Mouse (Mus musculus) limb, embryonic 10.5 days (tissue): ENCODE measurements around the gene Axl. TPM values are rescaled to one million over a fixed set of nuclear protein-coding genes. Genes with fewer than 3 reads are reported as not detected.
"Not testable (repeated sequence)": the region's sequence is repeated elsewhere in the genome, so short reads cannot be mapped to it uniquely, and the experiment has no call there.

Experiments used
- DNase-seq: peaks from one replicate; pipeline ENCODE4 v3.0.0-alpha.2; 2017; ENCODE audit warnings: low spot score
- H3K27ac ChIP-seq: fragments of 300-500 bp; sonication (generic); 2 replicates; pipeline ENCODE4 v1.5.1; 2016; ENCODE audit warnings: mild to moderate bottlenecking
- H3K27me3 ChIP-seq: fragments of 300-500 bp; sonication (generic); 2 replicates; pipeline ENCODE4 v1.6.1; 2016; ENCODE audit warnings: low read depth, mild to moderate bottlenecking; ENCODE audit not compliant: poor library complexity, severe bottlenecking
- H3K36me3 ChIP-seq: fragments of 300-500 bp; sonication (generic); 2 replicates; pipeline ENCODE4 v1.6.1; 2016; ENCODE audit warnings: mild to moderate bottlenecking, moderate library complexity
- H3K4me1 ChIP-seq: fragments of 300-500 bp; sonication (generic); 2 replicates; pipeline ENCODE4 v1.6.1; 2016
- H3K4me3 ChIP-seq: fragments of 300-500 bp; sonication (generic); 2 replicates; pipeline ENCODE4 v1.5.1; 2016; ENCODE audit warnings: mild to moderate bottlenecking, moderate library complexity
- H3K9me3 ChIP-seq: fragments of 300-500 bp; sonication (generic); replicated peaks from 2 replicates; pipeline ENCODE4 v1.6.1; 2016; ENCODE audit warnings: mild to moderate bottlenecking
- WGBS: fragments of 180-500 bp; shearing (Covaris S2); methylation state at CpG from one replicate; pipeline ENCODE4 v1.1.7; 2016; 5-methylcytosine and 5-hydroxymethylcytosine counted together
- polyA plus RNA-seq: library from polyadenylated mRNA; unstranded; fragments of >200 nt; fragmentation: Nextera tagmentation; extraction: Ambion mirVana; gene quantifications from 2 replicates; pipeline ENCODE4 v1.2.1, GENCODE M21; 2016

The Axl gene
- polyA plus RNA-seq, 1 experiment from 2014 or later = 28.1 TPM

GRCm38 (mm10) chr7:25811716-25812115, 23.2 kb upstream of the Axl start:
- H3K4me1 ChIP-seq = peaks cover 13% of the 10 kb centered on the region
- H3K9me3 ChIP-seq = no peaks in the 10 kb centered on the region
- DNase-seq = no peak
- no peaks in the 10 kb centered on the region for H3K36me3 ChIP-seq
- no peak overlapping the region; the same call in 1 of the 2 replicates for H3K27ac ChIP-seq
- 77% methylated on average over 2 of the region's 2 CpGs for WGBS
- no peak overlapping the region for H3K4me3 ChIP-seq
- peaks cover 29% of the 10 kb centered on the region for H3K27me3 ChIP-seq

DNA sequence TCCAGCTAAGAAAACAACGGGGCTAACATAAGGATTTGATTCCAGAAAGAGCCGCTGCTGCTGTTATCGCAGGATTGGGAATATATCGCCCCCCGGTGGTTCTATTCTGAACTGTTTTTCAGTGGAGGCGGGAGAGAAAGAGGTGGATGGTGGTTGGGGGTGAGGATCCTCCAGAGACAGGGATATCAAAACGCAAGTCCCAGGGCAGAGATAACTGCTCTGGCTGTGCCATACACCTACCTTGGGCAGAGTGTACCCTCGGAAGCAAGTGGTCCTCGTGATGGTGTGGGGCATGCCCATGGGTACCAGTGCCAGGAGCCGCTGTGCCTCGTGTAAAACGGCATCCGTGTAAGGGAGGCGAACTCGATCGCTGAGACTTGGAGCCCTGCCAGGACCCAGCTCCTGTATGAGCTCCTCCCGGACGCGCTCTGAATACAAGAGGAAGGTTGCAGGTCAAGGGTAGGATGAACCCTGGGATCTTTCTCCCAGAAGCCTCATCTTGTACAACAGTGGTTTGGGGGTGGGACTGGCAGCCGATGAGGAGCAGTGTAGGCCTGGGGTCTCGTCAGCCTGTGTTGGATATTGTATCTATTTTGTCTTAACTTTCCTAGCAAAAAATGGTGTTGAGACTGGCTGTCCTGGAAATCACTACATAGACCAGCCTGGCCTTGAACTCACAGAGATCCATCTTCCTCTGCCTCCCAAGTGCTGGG, 17.3 kb upstream of the Axl start:
- H3K4me1 ChIP-seq = peaks cover 22% of the 10 kb centered on the region
- H3K4me3 ChIP-seq = 0 out of 2 replicates have a peak overlapping the region, but pooled peaks have one; percentile 24
- WGBS = 35% methylated on average over 21 of the region's 21 CpGs
- H3K27ac ChIP-seq = peak overlapping the region; percentile 70
- H3K27me3 ChIP-seq = no peaks in the 10 kb centered on the region
- no peaks in the 10 kb centered on the region for H3K9me3 ChIP-seq
- no peaks in the 10 kb centered on the region for H3K36me3 ChIP-seq
- peak; percentile 79 for DNase-seq

GRCm38 (mm10) chr7:25804792-25805191, 16.3 kb upstream of the Axl start:
- 87% methylated on average over 4 of the region's 4 CpGs for WGBS
- Histone ChIP-seq H3K27me3 (no peaks in the 10 kb centered on the region), H3K36me3 (no peaks in the 10 kb centered on the region), H3K9me3 (no peaks in the 10 kb centered on the region), H3K4me3 (no peak overlapping the region), H3K27ac (peak overlapping the region; percentile 3; the same call in 1 of the 2 replicates), H3K4me1 (peaks cover 22% of the 10 kb centered on the region)
- no peak for DNase-seq

DNA sequence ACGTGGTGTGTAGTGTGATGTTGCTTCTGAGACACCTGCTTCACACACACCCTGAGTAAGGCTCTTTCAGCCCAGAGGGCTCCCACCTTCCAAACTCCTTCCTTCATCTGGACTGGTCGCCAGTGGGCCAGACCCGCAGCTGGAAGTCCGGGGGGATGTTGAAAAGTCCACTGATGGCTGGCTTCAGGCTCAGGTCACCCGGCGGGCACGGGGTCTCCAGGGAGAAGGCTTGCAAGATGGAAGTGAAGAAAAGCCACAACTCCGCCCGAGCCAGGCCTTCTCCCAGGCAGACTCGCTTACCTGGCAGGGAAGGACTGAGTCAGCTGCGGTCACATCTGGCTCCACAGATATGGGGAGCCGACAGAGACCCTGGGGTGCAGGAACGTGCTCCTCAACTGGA, 15.0 kb upstream of the Axl start:
- H3K4me1 ChIP-seq = peaks cover 22% of the 10 kb centered on the region
- H3K4me3 ChIP-seq = no peak overlapping the region
- DNase-seq = no peak
- WGBS = 76% methylated on average over 13 of the region's 13 CpGs
- H3K27ac ChIP-seq = 0 out of 2 replicates have a peak overlapping the region, but pooled peaks have one; percentile 32
- no peaks in the 10 kb centered on the region for H3K36me3 ChIP-seq
- no peaks in the 10 kb centered on the region for H3K27me3 ChIP-seq
- H3K9me3 ChIP-seq = no peaks in the 10 kb centered on the region

- Histone ChIP-seq H3K27ac (peak overlapping the region; percentile 81), H3K9me3 (no peaks in the 10 kb centered on the region), H3K36me3 (no peaks in the 10 kb centered on the region), H3K4me1 (peaks cover 22% of the 10 kb centered on the region), H3K27me3 (no peaks in the 10 kb centered on the region), H3K4me3 (peak overlapping the region; percentile 43)
- DNase-seq = peak; percentile 85
- WGBS = 32% methylated on average over 24 of the region's 24 CpGs
Observed at GRCm38 (mm10) chr7:25802241-25803125, 14.0 kb upstream of the Axl start.

DNA sequence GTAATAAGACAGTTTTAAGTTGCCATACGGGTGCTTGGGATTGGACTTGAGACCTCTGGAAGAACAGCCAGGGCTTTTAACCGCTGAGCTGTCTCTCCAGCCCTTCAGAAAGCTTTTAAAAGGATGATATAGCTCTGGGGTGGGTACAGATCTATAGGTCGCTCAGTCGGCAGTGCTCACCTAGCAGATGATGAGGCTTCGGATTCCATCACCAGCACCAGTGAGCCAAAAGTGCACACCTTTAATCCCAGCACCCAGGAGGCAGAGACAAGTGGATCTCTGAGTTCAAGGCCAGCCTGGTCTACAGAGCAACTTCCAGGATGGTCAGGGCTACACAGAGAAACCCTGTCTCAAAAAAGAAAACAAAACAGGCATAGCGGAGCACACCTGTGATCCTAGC, 12.5 kb upstream of the Axl start:
- WGBS = 93% methylated on average over 6 of the region's 6 CpGs
- H3K36me3 ChIP-seq = no peaks in the 10 kb centered on the region
- no peak overlapping the region for H3K27ac ChIP-seq
- DNase-seq = no peak
- H3K4me3 ChIP-seq = no peak overlapping the region
- no peaks in the 10 kb centered on the region for H3K27me3 ChIP-seq
- H3K4me1 ChIP-seq = peaks cover 22% of the 10 kb centered on the region
- no peaks in the 10 kb centered on the region for H3K9me3 ChIP-seq

- H3K36me3 ChIP-seq = no peaks in the 10 kb centered on the region
- no peak overlapping the region for H3K4me3 ChIP-seq
- WGBS = 100% methylated on average over 1 of the region's 1 CpGs
- no peak for DNase-seq
- no peaks in the 10 kb centered on the region for H3K27me3 ChIP-seq
- no peaks in the 10 kb centered on the region for H3K9me3 ChIP-seq
- H3K4me1 ChIP-seq = peaks cover 18% of the 10 kb centered on the region
- H3K27ac ChIP-seq = no peak overlapping the region
Observed at GRCm38 (mm10) chr7:25799369-25799768, 10.9 kb upstream of the Axl start.

- Histone ChIP-seq H3K4me1 (peaks cover 16% of the 10 kb centered on the region), H3K27ac (no peak overlapping the region), H3K36me3 (no peaks in the 10 kb centered on the region), H3K9me3 (no peaks in the 10 kb centered on the region), H3K27me3 (no peaks in the 10 kb centered on the region), H3K4me3 (no peak overlapping the region)
- no peak for DNase-seq
- WGBS = 78% methylated on average over 2 of the region's 2 CpGs
Observed at GRCm38 (mm10) chr7:25798540-25798939, 10.0 kb upstream of the Axl start.

DNA sequence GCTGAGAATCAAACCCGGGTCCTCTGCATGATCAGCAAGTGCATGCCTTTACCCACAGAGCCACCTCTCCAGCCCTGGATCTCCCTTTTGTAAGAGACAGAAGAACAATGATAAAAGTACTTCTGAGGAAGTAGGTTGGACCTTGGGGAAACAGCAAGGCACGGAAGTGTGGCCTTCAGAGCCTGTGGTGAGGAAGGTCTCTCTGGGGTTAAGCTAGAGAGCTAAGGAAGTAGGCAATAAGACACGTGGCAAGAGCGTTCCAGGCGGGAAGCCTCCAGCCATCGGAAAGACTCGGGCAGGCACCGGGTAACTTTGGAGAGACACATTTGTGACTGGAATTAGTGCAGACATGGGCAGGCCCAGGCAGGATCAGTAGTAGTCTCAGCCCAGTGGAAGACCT, 6.3 kb upstream of the Axl start:
- Histone ChIP-seq H3K4me3 (no peak overlapping the region), H3K9me3 (no peaks in the 10 kb centered on the region), H3K4me1 (peaks cover 4% of the 10 kb centered on the region; the same call in 1 of the 2 replicates), H3K27me3 (no peaks in the 10 kb centered on the region), H3K36me3 (no peaks in the 10 kb centered on the region), H3K27ac (no peak overlapping the region)
- DNase-seq = no peak
- 82% methylated on average over 8 of the region's 8 CpGs for WGBS

DNA sequence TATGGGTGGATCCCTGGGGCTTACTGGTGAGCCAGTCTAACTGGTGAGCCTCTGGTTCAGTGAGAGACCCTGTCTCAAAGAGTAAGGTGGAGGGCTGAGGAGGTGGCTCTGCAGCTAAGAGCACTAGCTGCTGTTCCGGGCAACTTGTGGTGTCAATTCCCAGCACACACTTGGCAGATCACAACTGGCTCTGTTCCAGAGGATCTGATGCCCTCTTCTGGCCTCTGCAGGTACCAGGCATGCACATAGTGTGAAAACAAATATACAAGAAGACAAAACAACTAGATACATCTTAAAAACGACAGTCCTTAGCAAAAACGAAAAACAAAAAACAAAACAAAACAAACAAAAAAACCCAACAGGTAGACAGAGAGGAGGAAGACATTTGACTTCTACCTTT, 5.2 kb upstream of the Axl start:
- Histone ChIP-seq H3K27ac (no peak overlapping the region), H3K4me3 (no peak overlapping the region), H3K27me3 (no peaks in the 10 kb centered on the region), H3K9me3 (no peaks in the 10 kb centered on the region), H3K4me1 (peaks cover 15% of the 10 kb centered on the region), H3K36me3 (no peaks in the 10 kb centered on the region)
- DNase-seq = no peak
- 60% methylated on average over 3 of the region's 3 CpGs for WGBS

- peaks cover 22% of the 10 kb centered on the region for H3K4me1 ChIP-seq
- not testable (repeated sequence) for H3K27me3 ChIP-seq, H3K36me3 ChIP-seq, DNase-seq, H3K9me3 ChIP-seq, H3K27ac ChIP-seq, H3K4me3 ChIP-seq
- 70% methylated on average over 9 of the region's 9 CpGs for WGBS
Observed at GRCm38 (mm10) chr7:25792966-25793365, 4.5 kb upstream of the Axl start.

GRCm38 (mm10) chr7:25790615-25791014, 2.1 kb upstream of the Axl start:
- Histone ChIP-seq H3K9me3 (no peaks in the 10 kb centered on the region), H3K36me3 (no peaks in the 10 kb centered on the region), H3K4me3 (no peak overlapping the region), H3K27me3 (peaks cover 7% of the 10 kb centered on the region; the same call in 1 of the 2 replicates), H3K27ac (no peak overlapping the region), H3K4me1 (peaks cover 38% of the 10 kb centered on the region)
- 80% methylated on average over 8 of the region's 8 CpGs for WGBS
- DNase-seq = no peak

DNA sequence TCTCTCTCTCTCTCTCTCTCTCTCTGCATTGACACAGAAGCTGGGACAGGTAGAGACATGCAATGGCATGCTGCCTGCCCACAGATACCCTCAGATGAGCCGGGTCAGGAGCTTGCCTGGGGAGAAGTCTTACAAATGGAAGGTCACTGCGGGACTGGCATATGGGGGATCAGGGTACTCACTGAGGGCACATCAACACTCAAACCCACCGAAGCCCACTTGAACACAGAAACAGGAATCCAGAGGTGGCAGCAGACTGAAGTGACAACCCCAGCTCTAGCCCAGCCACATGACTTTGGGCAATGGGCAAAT, 580 bp upstream of the Axl start:
- Histone ChIP-seq H3K27me3 (peaks cover 7% of the 10 kb centered on the region; the same call in 1 of the 2 replicates), H3K4me3 (peak overlapping the region; percentile 68), H3K4me1 (peaks cover 38% of the 10 kb centered on the region), H3K27ac (peak overlapping the region; percentile 83), H3K9me3 (no peaks in the 10 kb centered on the region), H3K36me3 (no peaks in the 10 kb centered on the region)
- peak; percentile 39 for DNase-seq
- 28% methylated on average over 3 of the region's 3 CpGs for WGBS
